In genomic region chr4:105181659-105182167, GRCm38 (mm10) we compare ENCODE assay signal across 15 mouse cellular contexts. TPM values are rescaled to one million over a fixed set of nuclear protein-coding genes. Genes with fewer than 3 reads are reported as not detected.
A peak's percentile ranks its signal among the peaks of the same experiment; 100 is the strongest.
DNase-seq lines count a peak whose midpoint lies in the region; ATAC-seq and TF ChIP-seq lines count a peak whose summit lies in the region.
"Had no signal": no experiment of that assay in that cellular context is flagged by ENCODE, and none has a peak within 500 bp of the region (broad histone marks: within the 10 kb centered on the region; RNA-seq: fewer than 3 reads in every experiment).

No protein-coding gene starts in this region.

- peak overlapping the region; percentile 1; the same call in 1 of the 2 replicates for H3K4me3 ChIP-seq in layer of hippocampus, adult 2 months
- no peak overlapping the region for H3K4me3 ChIP-seq in forebrain, embryonic 12.5 days (replicated peaks)
- no peak overlapping the region for H3K4me3 ChIP-seq in hindbrain, embryonic 15.5 days
- no peak overlapping the region for H3K4me3 ChIP-seq in neural tube, embryonic 12.5 days
- H3K4me3 ChIP-seq in kidney, embryonic 16.5 days (ENCODE audit: low read length) = no peak overlapping the region
- H3K4me3 ChIP-seq: limb, embryonic 13.5 days had no signal

- peak; percentile 21 for ATAC-seq in forebrain, embryonic 12.5 days (ENCODE audit: low FRiP score)
- peak; percentile 16; the same call in 1 of the 2 replicates for ATAC-seq in hindbrain, embryonic 15.5 days (ENCODE audit: low FRiP score, low read depth)
- ATAC-seq in neural tube, embryonic 12.5 days (ENCODE audit: low FRiP score, low read depth) = peak; percentile 52
- no peak for ATAC-seq in kidney, embryonic 16.5 days (ENCODE audit: low FRiP score, low TSS enrichment)
- ATAC-seq: activated CD4-positive, CD25-positive, alpha-beta regulatory T cell, adult 4 months had no signal

- no peaks in the 10 kb centered on the region for H3K9me3 ChIP-seq in forebrain, embryonic 12.5 days
- H3K9me3 ChIP-seq in hindbrain, embryonic 15.5 days = no peaks in the 10 kb centered on the region
- H3K9me3 ChIP-seq in neural tube, embryonic 12.5 days = no peaks in the 10 kb centered on the region
- no peaks in the 10 kb centered on the region for H3K9me3 ChIP-seq in kidney, embryonic 16.5 days (ENCODE audit: low read length)
- H3K9me3 ChIP-seq: limb, embryonic 13.5 days had no signal

- peak overlapping the region; percentile 89 for H3K27ac ChIP-seq in layer of hippocampus, adult 2 months
- peak overlapping the region; percentile 98 for H3K27ac ChIP-seq in forebrain, embryonic 12.5 days
- H3K27ac ChIP-seq in hindbrain, embryonic 15.5 days (replicated peaks) = peak overlapping the region; percentile 86
- peak overlapping the region; percentile 68 for H3K27ac ChIP-seq in neural tube, embryonic 12.5 days
- H3K27ac ChIP-seq in kidney, embryonic 16.5 days (ENCODE audit: low read length) = no peak overlapping the region
- H3K27ac ChIP-seq: kidney, postnatal 0 days; limb, embryonic 13.5 days had no signal

- 9% methylated on average over 3 of the region's 3 CpGs for WGBS in forebrain, embryonic 12.5 days
- 15% methylated on average over 3 of the region's 3 CpGs for WGBS in hindbrain, embryonic 15.5 days
- 28% methylated on average over 3 of the region's 3 CpGs for WGBS in neural tube, embryonic 12.5 days
- whole genome bisulfite sequencing in kidney, embryonic 16.5 days = 50% methylated on average over 3 of the region's 3 CpGs

- no peaks in the 10 kb centered on the region for H3K27me3 ChIP-seq in forebrain, embryonic 12.5 days
- no peaks in the 10 kb centered on the region for H3K27me3 ChIP-seq in hindbrain, embryonic 15.5 days
- no peaks in the 10 kb centered on the region for H3K27me3 ChIP-seq in neural tube, embryonic 12.5 days (replicated peaks)
- H3K27me3 ChIP-seq in kidney, embryonic 16.5 days (ENCODE audit: insufficient read depth, low read length) = no peaks in the 10 kb centered on the region
- H3K27me3 ChIP-seq: limb, embryonic 13.5 days had no signal

- TF ChIP-seq CTCF in layer of hippocampus, adult 2 months (conservative IDR thresholded peaks at IDR 0.05) = no peak

- peak overlapping the region; percentile 8; the same call in 1 of the 2 replicates for H3K9ac ChIP-seq in forebrain, embryonic 12.5 days
- H3K9ac ChIP-seq in hindbrain, embryonic 15.5 days = 0 out of 2 replicates have a peak overlapping the region, but pooled peaks have one; percentile 10
- peak overlapping the region; percentile 17; the same call in 1 of the 2 replicates for H3K9ac ChIP-seq in neural tube, embryonic 12.5 days
- no peak overlapping the region for H3K9ac ChIP-seq in kidney, embryonic 16.5 days (replicated peaks; ENCODE audit: low read length)
- H3K9ac ChIP-seq: limb, embryonic 13.5 days had no signal

- DNase-seq in layer of hippocampus, adult 2 months (ENCODE audit: low spot score in 2 of 2) = no peak
- DNase-seq in layer of hippocampus, adult 9-11 months = no peak
- DNase-seq in heart, adult 18-20 months = no peak
- no peak for DNase-seq in adrenal gland, adult 2 months
- DNase-seq: heart, postnatal 36 days; lung, adult 2 months; thymus, postnatal 36 days had no signal

- peak overlapping the region; percentile 37 for H3K4me2 ChIP-seq in forebrain, embryonic 12.5 days
- peak overlapping the region; percentile 32 for H3K4me2 ChIP-seq in hindbrain, embryonic 15.5 days
- peak overlapping the region; percentile 48 for H3K4me2 ChIP-seq in neural tube, embryonic 12.5 days (replicated peaks)
- no peak overlapping the region for H3K4me2 ChIP-seq in kidney, embryonic 16.5 days (replicated peaks; ENCODE audit: low read depth, low read length)
- H3K4me2 ChIP-seq: limb, embryonic 13.5 days had no signal

- peaks cover 10% of the 10 kb centered on the region for H3K36me3 ChIP-seq in forebrain, embryonic 12.5 days (replicated peaks)
- H3K36me3 ChIP-seq in hindbrain, embryonic 15.5 days = no peaks in the 10 kb centered on the region
- H3K36me3 ChIP-seq in neural tube, embryonic 12.5 days = no peaks in the 10 kb centered on the region
- H3K36me3 ChIP-seq in kidney, embryonic 16.5 days (ENCODE audit: insufficient read depth, low read length) = 0 out of 2 replicates have a peak, but pooled peaks cover 4% of the 10 kb centered on the region

- H3K4me1 ChIP-seq in forebrain, embryonic 12.5 days = peaks cover 78% of the 10 kb centered on the region
- peaks cover 48% of the 10 kb centered on the region for H3K4me1 ChIP-seq in hindbrain, embryonic 15.5 days (replicated peaks)
- peaks cover 44% of the 10 kb centered on the region for H3K4me1 ChIP-seq in neural tube, embryonic 12.5 days
- H3K4me1 ChIP-seq in kidney, embryonic 16.5 days (ENCODE audit: insufficient read depth, low read length) = peaks cover 32% of the 10 kb centered on the region

RNA-seq across cellular contexts. Expression of gene Plpp3, which starts 24.6 kb away (rescaled TPM):
- 100 to 1,000 TPM; 197 to 198 TPM for total RNA-seq in layer of hippocampus, adult 2 months (2021)
- 84.9 and 90.4 TPM in 2 replicates for polyA plus RNA-seq in forebrain, embryonic 12.5 days (2016; fragmentation: Nextera tagmentation; extraction: Ambion mirVana)
- polyA plus RNA-seq in hindbrain, embryonic 15.5 days (2015; fragmentation: Nextera tagmentation; extraction: Ambion mirVana) = 92.4 and 95.1 TPM in 2 replicates
- polyA plus RNA-seq in neural tube, embryonic 12.5 days (2016; fragmentation: Nextera tagmentation; extraction: Ambion mirVana) = 55.7 and 57.7 TPM in 2 replicates
- 10 to 100 TPM; 56.4 to 57.5 TPM for total RNA-seq in heart, adult 18-20 months (2021)
- 69.2 and 76.3 TPM in 2 replicates for polyA plus RNA-seq in kidney, embryonic 16.5 days (2015; fragmentation: Nextera tagmentation; extraction: Ambion mirVana)
- 100 to 1,000 TPM; 237 to 336 TPM for total RNA-seq in adrenal gland, adult 2 months (2021)
- polyA plus RNA-seq in adrenal gland, adult 2 months (2012; rRNA removed) = 246 and 342 TPM in 2 replicates
- total RNA-seq: granulocyte monocyte progenitor cell, adult 5-6 weeks had no signal
- polyA plus RNA-seq: activated CD4-positive, CD25-positive, alpha-beta regulatory T cell, adult 4 months had no signal
